Mouse (Mus musculus): ENCODE measurements around the gene Arl4c.

GRCm38 (mm10) chr1:88641194-88641593 lies 60.8 kb downstream of the Arl4c start:
- TF ChIP-seq TAL1 (IDR thresholded peaks at IDR 0.05; ENCODE audit: low read length): no peak
- TF ChIP-seq GATA1 (IDR thresholded peaks at IDR 0.05; ENCODE audit: low read length): no peak
